Mouse (Mus musculus): ENCODE measurements around the gene Gm10663.

The Gm10663 gene

DNA sequence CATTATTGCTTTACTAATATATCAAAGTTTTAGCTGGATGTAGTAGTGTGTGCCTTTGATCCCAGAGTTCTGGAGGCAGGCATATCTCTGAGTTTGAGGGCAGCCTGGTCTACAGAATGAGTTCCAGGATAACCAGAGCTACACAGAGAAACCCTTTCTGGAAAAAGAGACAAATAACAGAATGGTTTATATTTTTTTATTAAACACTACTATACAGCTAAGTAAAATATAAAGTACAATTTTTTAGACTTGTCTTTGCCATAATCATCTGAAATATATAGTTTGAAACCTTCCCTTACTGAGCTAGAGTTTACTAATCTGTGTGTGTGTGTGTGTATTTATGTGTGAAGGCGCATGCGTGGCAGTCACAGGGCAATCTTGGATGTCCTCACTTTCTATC, at the start of gene Gm10663:
TSS of gene Gm10663 (plus strand) at position 301 of the 400 bp plus-strand sequence.
- DNase-seq (ENCODE audit: low read depth) = no peak

- DNase-seq (ENCODE audit: low read depth) = no peak
Measured at GRCm38 (mm10) chr8:65028959-65029686, 45.7 kb upstream of the Gm10663 start.

DNA sequence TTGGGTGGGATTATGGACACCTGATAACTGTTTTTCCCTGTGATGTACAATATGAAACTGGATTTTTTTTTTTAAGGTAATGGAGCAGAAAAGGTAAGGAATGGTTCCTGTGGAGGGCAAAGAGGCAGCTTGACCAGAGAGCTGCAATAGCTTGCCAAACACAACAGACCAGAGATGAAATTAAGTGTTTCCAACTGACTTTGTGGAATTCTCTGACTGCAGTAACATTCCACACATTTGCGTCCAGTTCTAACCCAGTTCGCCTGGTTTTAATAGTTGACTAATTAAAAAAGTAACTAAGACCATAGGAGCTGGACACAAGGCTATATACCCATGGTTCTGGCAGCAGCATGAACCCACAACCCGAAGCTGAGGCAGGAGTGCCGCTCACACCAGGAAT, 45.1 kb upstream of the Gm10663 start:
- no peak for DNase-seq (ENCODE audit: low read depth)

GRCm38 (mm10) chr8:65030735-65031485, 43.9 kb upstream of the Gm10663 start:
- DNase-seq (ENCODE audit: low read depth) = peak; percentile 29

DNA sequence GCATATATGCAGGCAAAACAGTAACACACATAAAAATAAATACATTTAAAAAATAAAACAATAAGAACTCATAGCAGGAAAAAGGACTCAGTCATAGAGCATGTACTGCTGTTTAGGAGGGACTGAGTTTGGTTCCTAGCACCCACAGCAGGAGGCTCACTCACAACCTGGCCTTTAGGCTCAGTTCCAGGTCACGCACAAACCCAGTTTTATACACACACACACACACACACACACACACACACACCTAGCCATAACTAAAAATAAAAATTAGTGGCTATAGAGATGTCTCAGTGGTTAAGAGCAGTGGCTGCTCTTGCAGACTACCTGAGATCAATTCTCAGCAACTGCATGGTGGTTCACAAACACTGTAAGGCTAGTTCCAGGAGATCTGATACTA, 42.7 kb upstream of the Gm10663 start:
- no peak for DNase-seq (ENCODE audit: low read depth)

- no peak for DNase-seq (ENCODE audit: low read depth)
Measured at GRCm38 (mm10) chr8:65033056-65033455, 41.8 kb upstream of the Gm10663 start.

- no peak for DNase-seq (ENCODE audit: low read depth)
Measured at GRCm38 (mm10) chr8:65034136-65034535, 40.7 kb upstream of the Gm10663 start.

DNA sequence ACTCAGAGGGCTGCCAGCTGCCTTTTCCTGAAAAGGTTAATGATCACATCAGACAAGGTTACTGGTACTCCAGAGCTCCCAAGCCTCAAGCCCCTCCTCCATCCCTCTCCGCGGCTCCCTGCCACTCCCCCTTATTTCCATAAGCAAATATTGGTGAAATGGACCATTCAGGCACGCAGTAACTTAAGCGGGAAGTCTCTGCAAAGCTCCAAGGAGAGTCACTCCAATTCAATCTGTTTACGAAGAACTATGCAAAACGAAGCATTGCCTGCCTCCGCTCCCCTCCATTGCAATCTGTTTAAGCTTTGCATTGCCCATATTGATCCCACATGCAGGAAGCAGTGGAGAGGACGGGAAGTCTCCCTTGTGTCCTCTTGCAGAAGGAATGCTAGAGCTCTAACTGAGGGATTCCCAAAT, 37.7 kb upstream of the Gm10663 start, which contains the start of gene Apela:
TSS of gene Apela (minus strand) at position 220 of the 417 bp plus-strand sequence.
- DNase-seq (ENCODE audit: low read depth) = no peak

DNA sequence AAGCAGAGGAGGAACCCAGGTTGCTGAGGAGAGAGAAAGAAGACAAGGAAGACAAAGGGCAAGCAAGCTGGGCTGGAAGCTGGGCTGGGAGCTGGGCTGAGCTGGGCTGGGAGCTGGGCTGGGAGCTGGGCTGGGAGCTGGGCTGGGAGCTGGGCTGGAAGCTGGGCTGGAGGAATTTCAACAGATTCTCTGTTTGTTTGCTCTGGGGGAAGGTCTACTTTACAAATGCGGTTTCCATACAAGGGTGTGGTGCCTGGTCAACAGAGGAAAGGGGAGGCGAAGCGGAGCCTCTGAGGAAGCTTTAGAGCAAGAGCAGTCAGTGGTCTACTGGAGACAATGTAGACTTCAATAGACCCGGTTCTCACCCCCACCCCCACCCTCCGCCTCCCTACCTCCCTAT, 28.3 kb upstream of the Gm10663 start:
- DNase-seq (ENCODE audit: low read depth) = no peak

DNA sequence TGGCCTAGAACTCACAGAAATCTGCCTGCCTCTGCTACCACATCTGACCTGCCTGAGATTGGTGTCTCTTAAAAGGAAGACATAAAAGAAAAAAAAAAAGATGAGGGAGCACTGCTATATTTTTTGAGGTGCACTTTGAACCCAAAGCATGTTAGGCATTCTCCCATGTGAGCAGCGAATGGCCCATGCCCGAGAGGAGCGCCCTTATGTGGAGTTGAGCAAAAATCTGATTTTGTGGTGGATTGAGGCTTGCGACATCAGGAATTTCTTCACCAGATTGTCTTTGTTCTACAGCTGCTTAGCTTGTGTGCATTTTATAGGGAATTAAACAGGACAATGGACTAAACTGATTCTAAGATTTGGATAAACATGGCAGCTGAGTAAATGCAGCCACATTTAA, 27.6 kb upstream of the Gm10663 start:
- peak; percentile 10 for DNase-seq (ENCODE audit: low read depth)

DNA sequence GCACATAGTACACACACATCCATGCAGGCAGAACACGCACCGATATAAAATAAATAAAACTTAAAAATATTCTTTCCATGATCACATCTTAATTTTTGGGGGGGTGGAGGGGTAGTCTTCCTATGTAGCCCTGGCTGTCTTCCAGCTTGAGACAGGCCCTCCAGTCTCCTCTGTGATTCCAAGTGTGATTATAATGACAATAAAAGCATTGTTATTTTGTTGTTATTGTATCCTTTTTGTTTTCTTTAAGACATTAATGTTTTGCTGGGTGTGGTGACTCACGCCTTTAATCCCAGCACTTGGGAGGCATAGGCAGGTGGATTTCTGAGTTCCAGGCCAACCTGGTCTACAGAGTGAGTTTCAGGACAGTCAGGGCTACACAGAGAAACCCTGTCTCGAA, 27.0 kb upstream of the Gm10663 start:
- DNase-seq (ENCODE audit: low read depth) = no peak

GRCm38 (mm10) chr8:65053554-65053953, 21.3 kb upstream of the Gm10663 start:
- DNase-seq (ENCODE audit: low read depth) = no peak

DNA sequence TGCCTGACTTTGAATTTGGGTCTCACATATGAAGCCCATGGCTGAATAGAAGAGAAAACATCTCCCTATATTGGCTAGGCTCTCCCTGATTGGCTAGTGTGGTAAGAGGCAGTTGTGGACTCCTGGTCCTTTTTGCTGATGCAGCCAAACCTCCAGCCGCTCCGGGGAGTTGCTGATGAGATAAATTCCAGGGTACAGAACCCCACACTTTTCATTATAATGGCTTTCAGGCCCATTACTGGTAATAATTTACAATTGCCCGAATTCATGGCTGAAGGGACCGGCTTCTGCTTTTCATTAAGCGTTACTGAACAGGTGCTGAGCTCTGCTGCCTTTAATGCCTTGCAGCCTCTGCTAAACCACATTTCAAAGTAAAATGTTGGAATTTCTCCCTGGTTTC, 20.9 kb upstream of the Gm10663 start:
- no peak for DNase-seq (ENCODE audit: low read depth)

- no peak for DNase-seq (ENCODE audit: low read depth)
Measured at GRCm38 (mm10) chr8:65056722-65057121, 18.1 kb upstream of the Gm10663 start.

DNA sequence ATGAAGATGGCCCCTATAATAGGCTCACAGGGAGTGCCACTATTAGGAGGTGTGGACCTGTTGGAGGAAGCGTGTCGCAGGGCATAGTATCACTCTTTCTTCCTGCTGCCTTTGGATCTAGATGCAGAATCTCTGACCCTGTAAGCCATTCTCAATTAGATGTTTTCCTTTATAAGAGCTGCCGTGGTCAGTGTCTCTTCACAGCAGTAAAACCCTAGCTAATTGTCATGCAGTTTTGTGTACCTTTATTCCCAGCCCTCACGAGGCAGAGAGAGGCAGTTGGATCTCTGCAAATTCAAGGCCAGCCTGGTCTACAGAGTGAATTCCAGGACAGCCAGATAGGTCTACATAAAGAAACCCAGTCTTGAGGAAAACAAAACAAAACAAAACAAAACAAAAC, 12.6 kb upstream of the Gm10663 start:
- DNase-seq (ENCODE audit: low read depth) = no peak

GRCm38 (mm10) chr8:65064071-65064470, 10.8 kb upstream of the Gm10663 start:
- no peak for DNase-seq (ENCODE audit: low read depth)

- no peak for DNase-seq (ENCODE audit: low read depth)
Measured at GRCm38 (mm10) chr8:65065622-65066021, 9.2 kb upstream of the Gm10663 start.

DNA sequence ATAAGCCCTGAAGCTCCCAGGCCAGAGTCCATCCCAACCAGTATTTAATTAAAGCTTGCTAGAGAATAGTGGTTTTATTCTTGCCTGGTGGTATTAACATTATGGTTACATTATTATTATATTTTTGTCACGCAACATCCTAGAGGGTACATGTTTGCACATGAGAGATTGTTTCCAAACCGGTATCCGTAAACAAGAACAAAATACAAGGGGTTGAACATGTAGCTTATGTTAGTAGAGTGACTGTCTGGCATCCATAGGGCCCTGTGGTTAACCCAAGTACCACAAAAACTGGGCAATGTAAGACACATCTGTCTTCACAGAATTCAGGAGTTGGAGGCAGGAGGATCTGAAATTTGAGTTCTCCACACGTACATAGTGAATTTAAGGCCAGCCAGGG, 7.8 kb upstream of the Gm10663 start:
- DNase-seq (ENCODE audit: low read depth) = no peak

DNA sequence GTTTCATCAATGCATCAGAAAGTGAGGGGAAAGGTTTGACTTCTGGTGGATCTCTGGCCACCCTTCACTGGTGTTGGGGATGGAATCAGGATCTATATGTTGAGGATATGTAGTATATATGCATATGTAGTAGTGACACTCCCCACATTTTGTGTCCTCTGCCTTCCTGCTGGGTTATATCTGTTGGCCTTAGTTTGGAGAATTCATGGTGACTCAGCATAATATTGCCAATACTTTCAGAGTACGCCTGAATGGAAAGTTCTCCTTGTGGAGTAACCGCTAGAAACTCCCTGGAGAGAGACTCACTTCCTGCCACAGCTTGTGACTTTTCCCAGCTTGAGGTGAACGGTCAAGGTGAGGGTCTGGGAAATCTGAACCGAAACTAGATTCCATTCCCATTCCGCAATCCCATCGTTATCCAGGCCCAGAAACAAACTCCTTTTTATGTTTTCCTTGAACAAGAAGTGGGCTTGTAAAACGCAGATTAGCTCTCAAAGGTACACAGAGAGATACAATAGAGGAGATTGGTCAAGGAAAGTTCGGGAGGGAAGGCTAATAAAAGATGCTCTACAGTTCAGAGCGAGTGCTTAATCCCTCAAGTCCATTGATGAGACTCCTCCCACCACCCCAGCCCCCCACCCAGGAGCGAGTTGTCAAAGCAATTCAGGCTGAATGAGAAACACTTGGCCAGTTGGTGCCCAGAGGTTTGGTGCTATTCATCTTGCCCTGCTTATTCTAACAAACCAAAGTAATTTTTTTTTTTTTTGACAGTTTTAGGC, 7.0 kb upstream of the Gm10663 start:
- DNase-seq (ENCODE audit: low read depth) = peak; percentile 4

DNA sequence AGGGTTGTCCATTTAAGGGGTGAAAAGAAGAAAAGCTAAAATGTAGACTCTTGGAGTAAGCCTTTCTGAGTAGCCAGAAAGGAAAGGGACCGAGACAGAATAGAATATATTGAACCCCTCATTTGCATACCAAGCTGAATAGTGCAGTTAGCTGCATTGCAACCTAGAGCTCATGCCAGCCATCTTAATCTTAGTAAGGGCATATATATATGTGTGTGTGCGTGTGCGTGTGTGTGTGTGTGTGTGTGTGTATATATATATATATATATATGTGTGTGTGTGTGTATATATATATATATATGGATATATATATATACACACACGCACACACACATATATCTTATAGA, 6.4 kb upstream of the Gm10663 start:
- no peak for DNase-seq (ENCODE audit: low read depth)

DNA sequence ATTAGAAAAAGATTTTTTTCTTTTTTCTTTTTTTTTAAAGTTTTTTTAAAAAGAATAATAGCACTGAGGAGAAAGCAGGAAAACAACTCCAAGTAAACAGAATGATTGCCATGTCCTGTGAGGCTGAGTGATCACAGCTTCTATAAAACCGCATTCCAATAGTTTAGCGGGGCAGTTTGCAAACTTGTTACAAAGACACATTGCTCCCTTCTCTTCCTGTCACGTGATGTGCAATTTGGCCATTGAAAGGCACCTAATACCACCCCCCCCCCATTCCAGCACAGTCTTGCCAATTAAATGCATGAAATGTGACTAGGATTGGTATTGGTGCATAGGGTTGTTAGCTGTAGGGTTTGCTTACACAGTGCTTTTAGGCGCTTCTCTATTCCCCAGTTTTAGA, 3.8 kb upstream of the Gm10663 start:
- DNase-seq (ENCODE audit: low read depth) = no peak

DNA sequence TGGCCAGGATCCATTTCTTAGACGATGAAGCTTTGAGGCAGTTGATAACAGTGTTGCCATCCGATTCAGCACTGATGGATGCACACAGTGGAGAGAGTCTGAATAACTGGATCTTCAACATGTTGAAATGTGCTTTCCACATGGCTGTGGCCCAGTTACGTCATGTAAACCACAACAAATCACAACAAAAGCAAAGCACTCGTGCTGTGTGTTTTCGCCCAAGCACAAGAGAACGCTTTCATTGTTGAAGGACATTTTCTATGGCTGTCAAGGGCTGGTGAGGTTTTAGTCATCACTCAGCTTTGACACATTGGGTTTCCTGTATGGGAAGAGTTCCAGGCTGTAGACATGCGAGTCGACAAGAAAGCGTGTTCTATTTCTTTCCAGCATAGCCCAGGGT, 5.9 kb downstream of the Gm10663 start:
- peak; percentile 7 for DNase-seq (ENCODE audit: low read depth)

- peak; percentile 8 for DNase-seq (ENCODE audit: low read depth)
Measured at GRCm38 (mm10) chr8:65085680-65086079, 10.8 kb downstream of the Gm10663 start.

Data from NIH3T3 (cell line).